Mouse (Mus musculus) heart, embryonic 14.5 days (tissue): Measurements from ENCODE around the gene Rab29. TPM values are rescaled to one million over a fixed set of nuclear protein-coding genes. Genes with fewer than 3 reads are reported as not detected.

Source experiments
- ATAC-seq: fragments of 200-750 bp; cut with Nextera tagmentation; 2 replicates; pipeline ENCODE4 v1.8.0; 2017; ENCODE audit warnings: low read depth, moderate TSS enrichment; ENCODE audit not compliant: insufficient number of reproducible peaks, insufficient read depth, low FRiP score
- H3K27ac ChIP-seq, 2 experiments: fragments of 200-500 bp in 1 of 2; fragments of 300-500 bp in 1 of 2; sonication (generic) in 1 of 2; replicated peaks in 1 of 2; 2 replicates each; pipeline ENCODE4 v1.5.1; 2012 to 2014; ENCODE audit warnings: low read depth in 2 of 2, low read length in 2 of 2, control low read depth in 1 of 2, mild to moderate bottlenecking in 1 of 2, mixed read lengths in 1 of 2; ENCODE audit not compliant: control insufficient read depth in 1 of 2, insufficient read depth in 1 of 2
- H3K27me3 ChIP-seq: fragments of 300-500 bp; sonication (generic); 2 replicates; pipeline ENCODE4 v1.6.1; 2014; ENCODE audit warnings: mild to moderate bottlenecking, low read length, control low read depth; ENCODE audit not compliant: control insufficient read depth, insufficient read depth
- H3K36me3 ChIP-seq: fragments of 300-500 bp; sonication (generic); 2 replicates; pipeline ENCODE4 v1.6.1; 2014; ENCODE audit warnings: mild to moderate bottlenecking, control low read depth, low read length, mixed read lengths; ENCODE audit not compliant: control insufficient read depth, insufficient read depth
- H3K4me1 ChIP-seq, 2 experiments: fragments of 200-500 bp in 1 of 2; fragments of 300-500 bp in 1 of 2; sonication (generic) in 1 of 2; 2 replicates each; pipeline ENCODE4 v1.6.1; 2012 to 2014; ENCODE audit warnings: low read length in 2 of 2, control low read depth in 1 of 2, mixed read lengths in 1 of 2; ENCODE audit not compliant: control insufficient read depth in 2 of 2, insufficient read depth in 2 of 2
- H3K4me2 ChIP-seq: fragments of 300-500 bp; sonication (generic); 2 replicates; pipeline ENCODE4 v1.6.1; 2014; ENCODE audit warnings: mild to moderate bottlenecking, low read length
- H3K4me3 ChIP-seq, 2 experiments: fragments of 200-500 bp in 1 of 2; fragments of 300-500 bp in 1 of 2; sonication (generic) in 1 of 2; 2 replicates each; pipeline ENCODE4 v1.5.1; 2012 to 2014; ENCODE audit warnings: low read length in 2 of 2, mild to moderate bottlenecking in 2 of 2, control low read depth in 1 of 2, low read depth in 1 of 2, moderate library complexity in 1 of 2; ENCODE audit not compliant: control insufficient read depth in 1 of 2, insufficient read depth in 1 of 2
- H3K9ac ChIP-seq: fragments of 300-500 bp; sonication (generic); 2 replicates; pipeline ENCODE4 v1.6.1; 2014; ENCODE audit warnings: mild to moderate bottlenecking, low read length
- H3K9me3 ChIP-seq: fragments of 300-500 bp; sonication (generic); 2 replicates; pipeline ENCODE4 v1.6.1; 2016; ENCODE audit warnings: low read length, control low read depth; ENCODE audit not compliant: control insufficient read depth
- WGBS: fragments of 180-500 bp; shearing (Covaris S2); extraction: QIAGEN DNeasy Blood & Tissue Kit; methylation state at CpG from one replicate; pipeline ENCODE4 v1.1.7; 2014; 5-methylcytosine and 5-hydroxymethylcytosine counted together
- polyA plus RNA-seq: library from polyadenylated mRNA; unstranded; fragments of >200 nt; fragmentation: Nextera tagmentation; extraction: Ambion mirVana; gene quantifications from 2 replicates; pipeline ENCODE4 v1.2.1, GENCODE M21; 2014

Gene Rab29
- polyA plus RNA-seq, 1 experiment from 2014 or later: 17.8 TPM

DNA sequence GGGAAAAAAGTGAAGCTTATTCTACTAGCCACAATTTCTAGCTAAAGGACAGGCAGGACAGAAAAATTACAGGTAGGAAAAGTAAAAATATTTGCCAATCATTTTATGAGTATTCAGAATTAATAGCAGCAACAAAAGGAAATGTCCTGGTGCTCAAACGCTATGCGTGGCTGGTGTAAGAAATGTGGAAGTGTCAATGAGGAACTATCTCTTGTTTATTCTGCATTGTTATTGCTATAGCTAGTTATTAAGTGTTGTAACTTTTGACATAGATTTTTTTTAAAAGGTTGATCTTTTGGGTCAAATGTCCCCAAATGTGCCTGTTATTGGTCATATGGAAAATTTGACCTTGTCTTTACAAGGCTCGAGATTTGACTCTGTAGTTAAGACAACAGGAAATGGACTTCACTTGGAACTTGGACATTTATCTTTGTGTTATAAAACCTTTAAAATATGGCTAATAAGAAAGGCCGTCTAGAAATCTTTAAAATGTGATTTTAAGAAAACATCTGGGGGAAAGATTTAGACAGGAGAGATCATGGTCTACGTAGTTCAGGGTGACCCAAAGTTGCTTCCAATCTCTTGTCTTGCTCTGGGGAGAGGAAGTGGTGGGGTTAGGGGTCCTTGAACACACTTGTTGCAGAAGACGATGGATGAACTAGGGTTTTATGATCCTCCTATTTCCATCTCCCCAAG, 572 bp upstream of the Rab29 start:
- Histone ChIP-seq H3K27me3 (no peaks in the 10 kb centered on the region), H3K36me3 (no peaks in the 10 kb centered on the region), H3K4me2 (peak overlapping the region; percentile 90), H3K4me3 (no peak overlapping the region), H3K4me1 (peaks cover 0 to 5% of the 10 kb centered on the region in 2 experiments; a peak in 1 of 4 replicates), H3K9ac (no peak overlapping the region), H3K27ac (no peak overlapping the region), H3K9me3 (no peaks in the 10 kb centered on the region)
- WGBS: 79% methylated on average over 6 of the region's 6 CpGs
- no peak for ATAC-seq

DNA sequence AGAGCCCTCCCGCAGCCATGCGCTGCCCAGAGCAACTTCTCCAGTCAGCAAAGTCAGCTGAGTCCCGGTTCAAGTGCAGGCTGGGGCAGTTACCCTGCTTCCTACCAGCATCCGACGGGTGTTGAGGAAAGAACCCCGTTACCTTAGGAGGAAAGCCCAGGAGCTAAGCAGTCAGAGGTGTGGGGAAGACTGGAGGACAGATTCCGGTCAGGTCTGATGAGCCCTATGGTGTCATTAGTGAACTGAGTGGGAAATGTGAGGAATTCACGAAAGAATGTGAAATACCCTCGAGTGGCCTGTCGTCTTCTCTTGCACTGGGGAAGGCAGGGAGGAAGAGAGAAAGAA, 894 bp downstream of the Rab29 start:
- Histone ChIP-seq H3K27ac (no peak overlapping the region), H3K36me3 (peaks cover 12% of the 10 kb centered on the region), H3K4me1 (peaks cover 0 to 5% of the 10 kb centered on the region in 2 experiments; a peak in 1 of 4 replicates), H3K4me3 (peak overlapping the region; percentile 71 to 81), H3K27me3 (no peaks in the 10 kb centered on the region), H3K4me2 (peak overlapping the region; percentile 90), H3K9me3 (no peaks in the 10 kb centered on the region), H3K9ac (peak overlapping the region; percentile 75)
- ATAC-seq: no peak
- whole genome bisulfite sequencing: 15% methylated on average over 10 of the region's 10 CpGs

DNA sequence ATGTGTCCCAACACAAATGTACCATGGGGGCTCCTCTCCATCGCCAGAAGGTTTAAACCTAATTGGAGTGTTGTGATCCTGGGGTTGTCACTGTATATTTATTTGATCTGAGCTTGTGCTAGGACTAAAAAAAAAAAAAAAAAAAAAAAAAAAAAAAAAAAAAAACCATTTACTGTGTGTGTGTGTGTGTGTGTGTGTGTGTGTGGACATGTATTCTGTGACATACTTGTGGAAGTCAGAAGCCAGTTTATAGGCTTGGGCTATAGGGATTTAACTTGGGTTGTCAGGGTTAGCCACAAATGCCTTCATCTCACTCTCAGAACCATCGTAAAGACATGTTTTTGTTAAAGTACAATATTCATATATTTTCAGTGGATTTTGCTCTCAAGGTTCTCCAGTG, 2.5 kb downstream of the Rab29 start:
- H3K36me3 ChIP-seq: peaks cover 12% of the 10 kb centered on the region
- no peaks in the 10 kb centered on the region for H3K27me3 ChIP-seq
- H3K9ac ChIP-seq: no peak overlapping the region
- peaks cover 0 to 5% of the 10 kb centered on the region in 2 experiments; a peak in 1 of 4 replicates for H3K4me1 ChIP-seq
- no peak overlapping the region for H3K4me2 ChIP-seq
- no peaks in the 10 kb centered on the region for H3K9me3 ChIP-seq
- WGBS: 80% methylated on average over 2 of the region's 2 CpGs
- H3K4me3 ChIP-seq: no peak overlapping the region
- H3K27ac ChIP-seq: no peak overlapping the region
- ATAC-seq: no peak

DNA sequence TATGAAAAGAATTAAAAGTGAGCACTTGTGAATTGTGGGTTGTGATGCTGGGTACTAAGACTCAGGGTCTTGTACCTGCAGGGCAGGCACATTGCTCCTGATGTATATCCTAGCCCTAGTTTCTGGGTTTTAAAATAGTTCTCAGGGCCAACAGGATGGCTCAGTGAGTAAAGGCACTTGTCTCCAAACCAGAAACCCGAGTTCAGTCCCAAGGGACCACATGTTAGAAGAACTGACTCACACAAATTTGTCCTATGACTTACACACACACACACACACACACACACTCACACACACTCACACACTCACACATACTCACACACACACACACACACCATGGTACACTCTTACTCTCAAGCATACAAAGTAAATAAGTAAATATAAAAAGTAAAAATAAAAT, 5.8 kb downstream of the Rab29 start:
- no peaks in the 10 kb centered on the region for H3K9me3 ChIP-seq
- no peak overlapping the region for H3K9ac ChIP-seq
- H3K27me3 ChIP-seq: no peaks in the 10 kb centered on the region
- 68% methylated on average over 1 of the region's 1 CpGs for WGBS
- peaks cover 0 to 3% of the 10 kb centered on the region in 2 experiments; a peak in 1 of 4 replicates for H3K4me1 ChIP-seq
- peaks cover 12% of the 10 kb centered on the region for H3K36me3 ChIP-seq
- no peak overlapping the region for H3K27ac ChIP-seq
- H3K4me3 ChIP-seq: no peak overlapping the region
- no peak for ATAC-seq
- no peak overlapping the region for H3K4me2 ChIP-seq

DNA sequence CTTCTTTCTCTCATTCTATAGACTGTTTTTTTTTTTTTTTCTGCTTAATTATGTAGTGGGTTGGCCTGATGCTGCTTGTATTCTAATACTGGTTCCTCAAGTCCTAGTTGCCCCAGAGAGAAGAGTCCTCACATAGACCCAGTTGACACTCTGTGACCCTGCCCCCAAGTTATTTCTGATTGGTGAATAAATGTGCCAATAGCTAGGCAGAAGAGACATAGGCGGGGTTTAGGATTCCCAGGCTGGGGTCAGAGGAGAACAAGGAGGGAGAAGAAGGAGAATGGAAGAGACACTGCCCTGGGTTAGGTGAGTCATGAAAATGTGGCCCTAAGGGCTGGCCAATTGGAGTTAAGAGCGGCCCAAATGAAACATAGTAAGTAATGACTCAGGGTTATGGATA, 12.8 kb downstream of the Rab29 start:
- H3K4me1 ChIP-seq: no peaks in the 10 kb centered on the region
- no peak overlapping the region for H3K27ac ChIP-seq
- H3K36me3 ChIP-seq: no peaks in the 10 kb centered on the region
- no peak overlapping the region for H3K4me2 ChIP-seq
- no peak overlapping the region for H3K9ac ChIP-seq
- no peaks in the 10 kb centered on the region for H3K9me3 ChIP-seq
- H3K27me3 ChIP-seq: no peaks in the 10 kb centered on the region
- 62% methylated on average over 2 of the region's 2 CpGs for WGBS
- H3K4me3 ChIP-seq: no peak overlapping the region
- no peak for ATAC-seq

DNA sequence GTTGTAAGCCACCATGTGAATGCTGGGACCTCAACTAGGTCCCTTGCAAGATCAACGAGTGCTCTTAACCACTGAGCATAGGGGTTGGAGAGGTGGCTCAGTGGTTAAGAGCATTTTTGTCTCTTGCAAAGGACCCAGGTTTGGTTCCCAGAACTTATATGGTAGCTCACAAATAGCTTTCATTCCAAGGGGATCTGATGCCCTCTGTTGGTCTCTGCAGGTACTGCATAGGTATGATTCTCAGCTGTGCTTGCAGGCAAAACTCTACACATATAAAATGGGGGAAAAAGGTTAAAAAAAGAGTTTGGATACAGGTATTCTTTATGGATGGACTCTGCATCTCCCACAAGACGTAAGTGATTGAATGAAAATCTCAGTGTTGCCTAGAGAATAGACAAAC, 15.8 kb downstream of the Rab29 start:
- no peak for ATAC-seq

DNA sequence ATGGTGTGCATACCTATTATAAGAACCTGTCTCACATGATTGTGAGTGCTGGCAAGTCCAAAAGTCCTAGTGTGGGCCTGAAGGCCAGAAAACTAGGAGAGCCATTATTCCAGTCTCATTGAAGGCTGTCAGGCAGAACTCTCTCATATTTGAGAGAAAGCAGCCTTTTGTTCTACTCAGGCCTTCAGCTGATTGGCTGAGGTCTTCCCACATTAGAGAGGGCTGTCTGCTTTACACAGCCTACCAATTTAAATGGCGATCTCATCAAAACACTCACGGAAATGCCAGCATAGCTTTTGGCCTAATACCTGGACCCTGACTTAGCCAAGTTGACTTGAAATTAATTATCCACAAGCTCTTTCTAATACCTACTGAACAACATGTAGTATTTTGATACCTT, 19.1 kb downstream of the Rab29 start:
- H3K4me3 ChIP-seq: no peak overlapping the region
- H3K9me3 ChIP-seq: no peaks in the 10 kb centered on the region
- no peaks in the 10 kb centered on the region for H3K27me3 ChIP-seq
- WGBS: 75% methylated on average over 2 of the region's 2 CpGs
- H3K36me3 ChIP-seq: no peaks in the 10 kb centered on the region
- no peak for ATAC-seq
- no peak overlapping the region for H3K4me2 ChIP-seq
- no peak overlapping the region for H3K9ac ChIP-seq
- no peaks in the 10 kb centered on the region for H3K4me1 ChIP-seq
- H3K27ac ChIP-seq: no peak overlapping the region

More for the DNA sequence above, 15.8 kb downstream of the Rab29 start:
- Histone ChIP-seq H3K36me3 (no peaks in the 10 kb centered on the region), H3K9me3 (no peaks in the 10 kb centered on the region), H3K27me3 (no peaks in the 10 kb centered on the region), H3K4me2 (no peak overlapping the region), H3K27ac (no peak overlapping the region), H3K4me3 (no peak overlapping the region), H3K4me1 (no peaks in the 10 kb centered on the region), H3K9ac (no peak overlapping the region)
- WGBS: 54% methylated on average over 2 of the region's 2 CpGs

DNA sequence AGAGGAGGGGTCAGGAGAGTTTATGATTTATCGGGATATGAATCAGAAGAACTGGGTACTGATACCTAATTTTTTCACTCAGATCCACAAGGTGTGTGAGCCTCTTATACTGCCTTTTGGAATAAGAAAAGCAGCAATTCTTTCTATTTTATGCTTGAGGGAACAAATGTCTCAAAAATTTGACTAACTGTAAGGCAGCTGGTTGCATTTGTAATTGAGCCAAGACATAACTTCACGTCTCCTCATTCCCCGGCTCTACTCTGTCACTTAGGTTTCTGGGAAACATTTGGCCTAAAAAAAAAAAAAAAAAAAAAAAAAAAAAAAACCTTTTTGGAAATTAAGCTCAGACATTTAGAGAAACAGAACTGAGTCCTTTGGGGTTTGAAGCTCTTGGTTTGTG, 19.6 kb downstream of the Rab29 start:
- Histone ChIP-seq H3K9me3 (no peaks in the 10 kb centered on the region), H3K9ac (no peak overlapping the region), H3K27me3 (no peaks in the 10 kb centered on the region), H3K36me3 (no peaks in the 10 kb centered on the region), H3K4me3 (no peak overlapping the region), H3K27ac (no peak overlapping the region), H3K4me1 (no peaks in the 10 kb centered on the region), H3K4me2 (no peak overlapping the region)
- no peak for ATAC-seq
- WGBS: 85% methylated on average over 3 of the region's 3 CpGs
